Mouse (Mus musculus): ENCODE measurements around the gene Cabcoco1. TPM values are rescaled to one million over a fixed set of nuclear protein-coding genes. Genes with fewer than 3 reads are reported as not detected.

Cabcoco1 gene
- polyA plus RNA-seq, 1 experiment from 2014 or later, result 4.7 TPM

GRCm38 (mm10) chr10:68465737-68466327, 75.9 kb downstream of the Cabcoco1 start:
- no peak overlapping the region for H3K27ac ChIP-seq (replicated peaks)
- H3K36me3 ChIP-seq (ENCODE audit: control insufficient read depth, insufficient read depth, low read length), result no peaks in the 10 kb centered on the region
- TF ChIP-seq CTCF (IDR thresholded peaks at IDR 0.05; ENCODE audit: low read depth), result no peak
- no peak for TF ChIP-seq EP300 (optimal IDR thresholded peaks at IDR 0.05)
- DNase-seq (ENCODE audit: low spot score) (no peak), ATAC-seq (ENCODE audit: low FRiP score, low TSS enrichment) (no peak)
- no peaks in the 10 kb centered on the region for H3K4me1 ChIP-seq (replicated peaks; ENCODE audit: control insufficient read depth, insufficient read depth)
- no peak overlapping the region for H3K4me2 ChIP-seq (replicated peaks; ENCODE audit: low read depth)
- H3K9ac ChIP-seq (ENCODE audit: low read length), result no peak overlapping the region
- no peaks in the 10 kb centered on the region for H3K9me3 ChIP-seq (ENCODE audit: control insufficient read depth, low read length)
- no peaks in the 10 kb centered on the region for H3K27me3 ChIP-seq (ENCODE audit: control insufficient read depth, insufficient read depth, low read length)
- no peak overlapping the region for H3K4me3 ChIP-seq (ENCODE audit: low read depth, low read length)
- 51% methylated on average over 4 of the region's 4 CpGs for WGBS

- TF ChIP-seq EP300 (optimal IDR thresholded peaks at IDR 0.05) (no peak), CTCF (IDR thresholded peaks at IDR 0.05; ENCODE audit: low read depth) (peak; percentile 89)
- 12% methylated on average over 7 of the region's 7 CpGs for WGBS
- ATAC-seq (ENCODE audit: low FRiP score, low TSS enrichment) (peak; percentile 15; the same call in 1 of the 2 replicates), DNase-seq (ENCODE audit: low spot score) (peak; percentile 80)
- Histone ChIP-seq H3K27me3 (ENCODE audit: control insufficient read depth, insufficient read depth, low read length) (no peaks in the 10 kb centered on the region), H3K27ac (replicated peaks) (no peak overlapping the region), H3K4me3 (ENCODE audit: low read depth, low read length) (no peak overlapping the region), H3K9ac (ENCODE audit: low read length) (no peak overlapping the region), H3K36me3 (ENCODE audit: control insufficient read depth, insufficient read depth, low read length) (no peaks in the 10 kb centered on the region), H3K9me3 (ENCODE audit: control insufficient read depth, low read length) (no peaks in the 10 kb centered on the region), H3K4me2 (replicated peaks; ENCODE audit: low read depth) (no peak overlapping the region), H3K4me1 (replicated peaks; ENCODE audit: control insufficient read depth, insufficient read depth) (no peaks in the 10 kb centered on the region)
Observed at GRCm38 (mm10) chr10:68464943-68465342, 76.8 kb downstream of the Cabcoco1 start.

- TF ChIP-seq EP300 (optimal IDR thresholded peaks at IDR 0.05), result no peak
- Histone ChIP-seq H3K36me3 (ENCODE audit: control insufficient read depth, insufficient read depth, low read length) (no peaks in the 10 kb centered on the region), H3K27ac (replicated peaks) (no peak overlapping the region), H3K27me3 (ENCODE audit: control insufficient read depth, insufficient read depth, low read length) (no peaks in the 10 kb centered on the region), H3K9ac (ENCODE audit: low read length) (no peak overlapping the region), H3K4me1 (replicated peaks; ENCODE audit: control insufficient read depth, insufficient read depth) (no peaks in the 10 kb centered on the region), H3K4me3 (ENCODE audit: low read depth, low read length) (no peak overlapping the region), H3K4me2 (replicated peaks; ENCODE audit: low read depth) (no peak overlapping the region), H3K9me3 (ENCODE audit: control insufficient read depth, low read length) (no peaks in the 10 kb centered on the region)
- ATAC-seq (ENCODE audit: low FRiP score, low TSS enrichment) (no peak), DNase-seq (ENCODE audit: low spot score) (no peak)
- 68% methylated on average over 11 of the region's 11 CpGs for WGBS
Observed at GRCm38 (mm10) chr10:68459784-68460183, 81.9 kb downstream of the Cabcoco1 start.

- WGBS, result 89% methylated on average over 7 of the region's 7 CpGs
Observed at GRCm38 (mm10) chr10:68457019-68457418, 84.7 kb downstream of the Cabcoco1 start.

GRCm38 (mm10) chr10:68454541-68454940, 87.2 kb downstream of the Cabcoco1 start:
- no peak overlapping the region for H3K9ac ChIP-seq (ENCODE audit: low read length)
- no peaks in the 10 kb centered on the region for H3K27me3 ChIP-seq (ENCODE audit: control insufficient read depth, insufficient read depth, low read length)
- DNase-seq (ENCODE audit: low spot score), result no peak
- H3K9me3 ChIP-seq (ENCODE audit: control insufficient read depth, low read length), result no peaks in the 10 kb centered on the region
- ATAC-seq (ENCODE audit: low FRiP score, low TSS enrichment), result no peak
- H3K4me2 ChIP-seq (replicated peaks; ENCODE audit: low read depth), result no peak overlapping the region
- no peaks in the 10 kb centered on the region for H3K36me3 ChIP-seq (ENCODE audit: control insufficient read depth, insufficient read depth, low read length)
- no peak overlapping the region for H3K27ac ChIP-seq (replicated peaks)
- H3K4me3 ChIP-seq (ENCODE audit: low read depth, low read length), result no peak overlapping the region
- no peaks in the 10 kb centered on the region for H3K4me1 ChIP-seq (replicated peaks; ENCODE audit: control insufficient read depth, insufficient read depth)
- TF ChIP-seq CTCF (IDR thresholded peaks at IDR 0.05; ENCODE audit: low read depth) (peak; percentile 39), EP300 (optimal IDR thresholded peaks at IDR 0.05) (no peak)

More at GRCm38 (mm10) chr10:68457019-68457418, 84.7 kb downstream of the Cabcoco1 start:
- no peak overlapping the region for H3K9ac ChIP-seq (ENCODE audit: low read length)
- H3K4me1 ChIP-seq (replicated peaks; ENCODE audit: control insufficient read depth, insufficient read depth), result no peaks in the 10 kb centered on the region
- H3K27me3 ChIP-seq (ENCODE audit: control insufficient read depth, insufficient read depth, low read length), result no peaks in the 10 kb centered on the region
- no peak overlapping the region for H3K4me3 ChIP-seq (ENCODE audit: low read depth, low read length)
- DNase-seq (ENCODE audit: low spot score) (no peak), ATAC-seq (ENCODE audit: low FRiP score, low TSS enrichment) (no peak)
- H3K4me2 ChIP-seq (replicated peaks; ENCODE audit: low read depth), result no peak overlapping the region
- no peak overlapping the region for H3K27ac ChIP-seq (replicated peaks)
- TF ChIP-seq CTCF (IDR thresholded peaks at IDR 0.05; ENCODE audit: low read depth) (no peak), EP300 (optimal IDR thresholded peaks at IDR 0.05) (no peak)
- H3K36me3 ChIP-seq (ENCODE audit: control insufficient read depth, insufficient read depth, low read length), result no peaks in the 10 kb centered on the region
- no peaks in the 10 kb centered on the region for H3K9me3 ChIP-seq (ENCODE audit: control insufficient read depth, low read length)

- H3K9ac ChIP-seq (ENCODE audit: low read length), result no peak overlapping the region
- H3K9me3 ChIP-seq (ENCODE audit: control insufficient read depth, low read length), result no peaks in the 10 kb centered on the region
- no peaks in the 10 kb centered on the region for H3K27me3 ChIP-seq (ENCODE audit: control insufficient read depth, insufficient read depth, low read length)
- DNase-seq (ENCODE audit: low spot score) (peak; percentile 60), ATAC-seq (ENCODE audit: low FRiP score, low TSS enrichment) (peak; percentile 93)
- H3K27ac ChIP-seq (replicated peaks), result peak overlapping the region; percentile 87
- no peak overlapping the region for H3K4me3 ChIP-seq (ENCODE audit: low read depth, low read length)
- no peaks in the 10 kb centered on the region for H3K36me3 ChIP-seq (ENCODE audit: control insufficient read depth, insufficient read depth, low read length)
- no peak overlapping the region for H3K4me2 ChIP-seq (replicated peaks; ENCODE audit: low read depth)
- WGBS, result 0% methylated on average over 5 of the region's 5 CpGs
- H3K4me1 ChIP-seq (replicated peaks; ENCODE audit: control insufficient read depth, insufficient read depth), result peaks cover 6% of the 10 kb centered on the region; the same call in 1 of the 2 replicates
- TF ChIP-seq CTCF (IDR thresholded peaks at IDR 0.05; ENCODE audit: low read depth) (no peak), EP300 (optimal IDR thresholded peaks at IDR 0.05) (no peak)
Observed at GRCm38 (mm10) chr10:68446797-68447125, 94.9 kb downstream of the Cabcoco1 start.

Data from stomach, postnatal 0 days (tissue).